Mouse (Mus musculus) ES-E14 (cell line): ENCODE measurements around the gene Pik3r6.

Experiments
- CHD2 ChIP-seq: IDR thresholded peaks from 2 replicates; pipeline ENCODE4 v1.6.1; 2014; ENCODE audit warnings: mild to moderate bottlenecking, low read depth, low read length, inconsistent platforms
- HCFC1 ChIP-seq: IDR thresholded peaks from 2 replicates; pipeline ENCODE4 v1.6.1; 2012; ENCODE audit warnings: low read length, inconsistent platforms, borderline replicate concordance; ENCODE audit not compliant: insufficient read depth
- MAFK ChIP-seq: IDR thresholded peaks from 2 replicates; pipeline ENCODE4 v1.6.1; 2014; ENCODE audit warnings: mild to moderate bottlenecking, low read depth, low read length, inconsistent platforms; ENCODE audit not compliant: insufficient read depth

DNA sequence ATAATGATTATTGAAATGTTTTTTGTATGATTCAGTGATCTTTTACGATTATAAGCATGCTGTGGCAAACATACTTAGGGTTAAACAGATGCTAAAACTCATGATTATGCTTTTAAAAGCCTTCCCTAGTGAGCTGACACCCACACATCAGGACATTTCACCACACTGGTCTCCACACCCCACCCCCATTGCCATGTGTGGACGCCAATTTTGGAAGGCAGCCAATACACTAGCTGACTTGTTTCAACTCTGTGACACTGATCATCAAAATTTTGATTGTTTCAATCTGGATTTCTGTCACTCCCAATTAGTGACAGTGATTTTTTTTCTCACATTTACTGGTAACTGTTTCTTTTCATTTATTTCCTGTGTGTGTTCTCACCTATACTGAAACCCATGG is 44.7 kb downstream of the Pik3r6 start:
- TF ChIP-seq MAFK (no peak), CHD2 (no peak), HCFC1 (no peak)
